Mouse (Mus musculus): ENCODE results near the gene Slu7.

- TF ChIP-seq CTCF (IDR thresholded peaks at IDR 0.05; ENCODE audit: borderline replicate concordance, control insufficient read depth, extremely low read depth, insufficient read depth, low read length, poor library complexity) (no peak), POLR2A (IDR thresholded peaks at IDR 0.05; ENCODE audit: control insufficient read depth, extremely low read depth, insufficient read depth, low read length, poor library complexity) (no peak)
These were observed 47.8 kb upstream of the Slu7 start for GRCm38 (mm10) chr11:43385716-43386115.
